Mouse (Mus musculus): ENCODE measurements at regions not wholly inside any gene's neighbourhood (a gene's known extent, or its start where the extent isn't known, plus 50 kb on each side); places are given as distances from the start of the nearest gene placed in this dataset.

GRCm38 (mm10) chr17:15285399-15286043 lies 91.2 kb downstream of the Dll1 start:
- Histone ChIP-seq H3K36me3 (no peaks in the 10 kb centered on the region), H3K4me1 (replicated peaks) (peaks cover 25% of the 10 kb centered on the region), H3K27ac (ENCODE audit: poor library complexity, severe bottlenecking) (peak overlapping the region; percentile 89), H3K9ac (0 out of 2 replicates have a peak overlapping the region, but pooled peaks have one; percentile 29), H3K4me2 (peak overlapping the region; percentile 51), H3K27me3 (replicated peaks) (no peaks in the 10 kb centered on the region), H3K4me3 (peak overlapping the region; percentile 10; the same call in 1 of the 2 replicates), H3K9me3 (replicated peaks) (no peaks in the 10 kb centered on the region)
- peak; percentile 89 for ATAC-seq (ENCODE audit: insufficient number of reproducible peaks, low FRiP score)
- 34% methylated on average over 7 of the region's 7 CpGs for WGBS

GRCm38 (mm10) chr17:15269905-15270304 lies 106.8 kb downstream of the Dll1 start:
- no peaks in the 10 kb centered on the region for H3K36me3 ChIP-seq
- no peaks in the 10 kb centered on the region for H3K27me3 ChIP-seq (replicated peaks)
- H3K9ac ChIP-seq: no peak overlapping the region
- no peak overlapping the region for H3K4me2 ChIP-seq
- 70% methylated on average over 6 of the region's 6 CpGs for WGBS
- peaks cover 8% of the 10 kb centered on the region; the same call in 1 of the 2 replicates for H3K4me1 ChIP-seq (replicated peaks)
- no peak overlapping the region for H3K27ac ChIP-seq (ENCODE audit: poor library complexity, severe bottlenecking)
- no peaks in the 10 kb centered on the region for H3K9me3 ChIP-seq (replicated peaks)
- ATAC-seq (ENCODE audit: insufficient number of reproducible peaks, low FRiP score): no peak
- H3K4me3 ChIP-seq: no peak overlapping the region

DNA sequence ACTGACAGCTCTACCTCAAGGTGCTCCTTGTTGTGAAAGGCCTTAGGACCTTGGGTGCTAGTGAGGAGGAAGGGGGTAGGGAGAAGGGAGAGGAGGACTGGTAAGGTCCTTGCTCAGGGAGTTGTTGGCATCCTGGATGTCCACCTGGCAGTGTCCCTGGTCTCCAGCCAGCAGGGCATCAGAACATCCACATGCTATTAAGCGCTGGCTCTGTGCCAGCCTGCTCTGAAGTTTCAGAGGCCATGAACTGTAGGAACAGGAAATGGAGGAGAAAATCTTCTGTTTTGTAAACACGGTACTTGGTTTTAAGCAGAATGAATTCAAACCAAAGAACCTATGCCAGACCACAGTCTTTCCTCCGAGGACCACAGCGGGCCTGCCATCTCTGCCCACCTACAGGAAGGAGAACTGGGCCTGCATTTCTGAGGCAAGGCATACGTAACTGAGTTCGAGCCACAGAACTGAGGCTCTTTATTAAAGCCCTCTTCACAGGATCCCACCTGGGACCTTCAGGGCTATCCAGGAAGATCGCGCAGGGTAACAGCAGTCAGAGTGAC lies 107.5 kb downstream of the Dll1 start:
- WGBS: 70% methylated on average over 8 of the region's 8 CpGs
- Histone ChIP-seq H3K4me1 (replicated peaks) (peaks cover 8% of the 10 kb centered on the region; the same call in 1 of the 2 replicates), H3K9me3 (replicated peaks) (no peaks in the 10 kb centered on the region), H3K36me3 (no peaks in the 10 kb centered on the region), H3K27me3 (replicated peaks) (no peaks in the 10 kb centered on the region), H3K4me2 (no peak overlapping the region), H3K9ac (no peak overlapping the region), H3K27ac (ENCODE audit: poor library complexity, severe bottlenecking) (no peak overlapping the region; the same call in 1 of the 2 replicates), H3K4me3 (no peak overlapping the region)
- ATAC-seq (ENCODE audit: insufficient number of reproducible peaks, low FRiP score): no peak

GRCm38 (mm10) chr17:15267721-15268120 lies 109.0 kb downstream of the Dll1 start:
- no peak for ATAC-seq (ENCODE audit: insufficient number of reproducible peaks, low FRiP score)
- WGBS: 57% methylated on average over 7 of the region's 7 CpGs
- Histone ChIP-seq H3K4me3 (no peak overlapping the region), H3K9me3 (replicated peaks) (no peaks in the 10 kb centered on the region), H3K9ac (no peak overlapping the region), H3K27me3 (replicated peaks) (no peaks in the 10 kb centered on the region), H3K27ac (ENCODE audit: poor library complexity, severe bottlenecking) (no peak overlapping the region), H3K4me2 (no peak overlapping the region), H3K4me1 (replicated peaks) (peaks cover 8% of the 10 kb centered on the region; the same call in 1 of the 2 replicates), H3K36me3 (no peaks in the 10 kb centered on the region)

- Histone ChIP-seq H3K4me2 (no peak overlapping the region), H3K9me3 (replicated peaks) (no peaks in the 10 kb centered on the region), H3K4me3 (no peak overlapping the region), H3K36me3 (no peaks in the 10 kb centered on the region), H3K27ac (ENCODE audit: poor library complexity, severe bottlenecking) (no peak overlapping the region), H3K27me3 (replicated peaks) (peaks cover 7% of the 10 kb centered on the region; the same call in 1 of the 2 replicates), H3K9ac (no peak overlapping the region), H3K4me1 (replicated peaks) (peaks cover 16% of the 10 kb centered on the region)
- no peak for ATAC-seq (ENCODE audit: insufficient number of reproducible peaks, low FRiP score)
- 69% methylated on average over 11 of the region's 11 CpGs for WGBS
Measured at GRCm38 (mm10) chr17:15259427-15260101, 117.1 kb downstream of the Dll1 start.

GRCm38 (mm10) chr17:15255874-15256273 lies 120.8 kb downstream of the Dll1 start:
- no peaks in the 10 kb centered on the region for H3K9me3 ChIP-seq (replicated peaks)
- no peak overlapping the region for H3K4me2 ChIP-seq
- peaks cover 7% of the 10 kb centered on the region; the same call in 1 of the 2 replicates for H3K27me3 ChIP-seq (replicated peaks)
- no peak for ATAC-seq (ENCODE audit: insufficient number of reproducible peaks, low FRiP score)
- no peak overlapping the region for H3K9ac ChIP-seq
- 75% methylated on average over 2 of the region's 2 CpGs for WGBS
- H3K36me3 ChIP-seq: no peaks in the 10 kb centered on the region
- no peak overlapping the region for H3K27ac ChIP-seq (ENCODE audit: poor library complexity, severe bottlenecking)
- H3K4me1 ChIP-seq (replicated peaks): peaks cover 16% of the 10 kb centered on the region
- H3K4me3 ChIP-seq: no peak overlapping the region

- ATAC-seq (ENCODE audit: insufficient number of reproducible peaks, low FRiP score): peak; percentile 22; the same call in 1 of the 2 replicates
- peaks cover 7% of the 10 kb centered on the region; the same call in 1 of the 2 replicates for H3K27me3 ChIP-seq (replicated peaks)
- 82% methylated on average over 4 of the region's 4 CpGs for WGBS
- no peak overlapping the region for H3K27ac ChIP-seq (ENCODE audit: poor library complexity, severe bottlenecking)
- no peaks in the 10 kb centered on the region for H3K4me1 ChIP-seq (replicated peaks)
- no peak overlapping the region for H3K9ac ChIP-seq
- H3K36me3 ChIP-seq: no peaks in the 10 kb centered on the region
- no peak overlapping the region for H3K4me3 ChIP-seq
- H3K4me2 ChIP-seq: no peak overlapping the region
- no peaks in the 10 kb centered on the region for H3K9me3 ChIP-seq (replicated peaks)
Measured at GRCm38 (mm10) chr17:15253785-15254184, 122.9 kb downstream of the Dll1 start.

DNA sequence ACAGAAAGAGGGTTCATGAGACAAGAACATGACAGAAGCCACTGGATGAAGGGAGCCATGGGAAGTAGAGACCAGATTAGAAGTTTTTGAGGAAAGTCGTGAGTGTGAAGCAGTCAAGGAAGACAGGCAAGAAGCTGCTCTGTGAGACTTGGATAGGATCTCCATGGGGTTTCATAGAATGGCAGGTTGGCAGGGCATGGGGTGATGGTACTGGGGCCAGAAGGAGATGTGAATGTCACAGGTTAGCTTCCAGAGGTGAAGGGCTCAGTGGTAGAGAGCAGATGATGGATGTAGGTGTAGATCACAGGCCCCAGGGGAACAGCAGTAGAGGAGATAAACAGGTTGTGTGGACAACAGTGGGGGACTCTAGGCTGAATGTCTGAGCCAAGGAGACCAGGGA lies 123.4 kb downstream of the Dll1 start:
- 83% methylated on average over 1 of the region's 1 CpGs for WGBS

DNA sequence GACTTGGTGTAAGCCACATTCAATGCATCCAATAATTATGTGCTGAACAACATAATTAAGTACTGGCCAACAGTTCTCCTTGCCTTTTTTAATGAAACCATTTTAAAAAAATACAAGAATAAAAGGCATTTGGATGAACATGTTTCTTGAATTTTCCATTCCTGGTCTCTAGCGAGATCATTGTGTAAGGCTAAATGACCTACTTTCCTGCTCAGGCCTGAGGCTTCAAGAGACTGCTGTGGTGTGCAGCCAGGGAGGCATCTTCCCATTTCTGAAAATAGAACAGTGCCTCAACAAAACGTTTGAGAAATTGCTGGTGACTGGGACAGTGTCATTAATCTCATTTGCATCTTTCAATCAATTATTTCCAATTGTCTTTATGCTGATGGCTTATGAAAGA lies 124.5 kb downstream of the Dll1 start:
- Histone ChIP-seq H3K27me3 (replicated peaks) (peaks cover 6% of the 10 kb centered on the region; the same call in 1 of the 2 replicates), H3K4me1 (replicated peaks) (peaks cover 6% of the 10 kb centered on the region), H3K9ac (no peak overlapping the region), H3K4me2 (no peak overlapping the region), H3K36me3 (no peaks in the 10 kb centered on the region), H3K9me3 (replicated peaks) (no peaks in the 10 kb centered on the region), H3K4me3 (no peak overlapping the region), H3K27ac (ENCODE audit: poor library complexity, severe bottlenecking) (no peak overlapping the region)
- WGBS: 56% methylated on average over 2 of the region's 2 CpGs
- no peak for ATAC-seq (ENCODE audit: insufficient number of reproducible peaks, low FRiP score)

More for the DNA sequence above, 123.4 kb downstream of the Dll1 start:
- H3K9ac ChIP-seq: no peak overlapping the region
- H3K9me3 ChIP-seq (replicated peaks): no peaks in the 10 kb centered on the region
- no peaks in the 10 kb centered on the region for H3K4me1 ChIP-seq (replicated peaks)
- no peak for ATAC-seq (ENCODE audit: insufficient number of reproducible peaks, low FRiP score)
- no peaks in the 10 kb centered on the region for H3K36me3 ChIP-seq
- no peak overlapping the region for H3K4me3 ChIP-seq
- H3K27me3 ChIP-seq (replicated peaks): peaks cover 7% of the 10 kb centered on the region; the same call in 1 of the 2 replicates
- H3K4me2 ChIP-seq: no peak overlapping the region
- H3K27ac ChIP-seq (ENCODE audit: poor library complexity, severe bottlenecking): no peak overlapping the region

- H3K27ac ChIP-seq (ENCODE audit: poor library complexity, severe bottlenecking): no peak overlapping the region
- no peak overlapping the region for H3K4me3 ChIP-seq
- no peak overlapping the region for H3K4me2 ChIP-seq
- no peak for ATAC-seq (ENCODE audit: insufficient number of reproducible peaks, low FRiP score)
- H3K36me3 ChIP-seq: no peaks in the 10 kb centered on the region
- no peak overlapping the region for H3K9ac ChIP-seq
- 57% methylated on average over 1 of the region's 1 CpGs for WGBS
- H3K4me1 ChIP-seq (replicated peaks): peaks cover 6% of the 10 kb centered on the region
- peaks cover 4% of the 10 kb centered on the region; the same call in 1 of the 2 replicates for H3K27me3 ChIP-seq (replicated peaks)
- H3K9me3 ChIP-seq (replicated peaks): no peaks in the 10 kb centered on the region
Measured at GRCm38 (mm10) chr17:15251641-15252040, 125.0 kb downstream of the Dll1 start.

GRCm38 (mm10) chr17:15248417-15248791 lies 128.3 kb downstream of the Dll1 start:
- 0 out of 2 replicates have a peak overlapping the region, but pooled peaks have one; percentile 25 for H3K9ac ChIP-seq
- no peak overlapping the region for H3K4me3 ChIP-seq
- ATAC-seq (ENCODE audit: insufficient number of reproducible peaks, low FRiP score): no peak
- 0 out of 2 replicates have a peak, but pooled peaks cover 5% of the 10 kb centered on the region for H3K27me3 ChIP-seq (replicated peaks)
- 49% methylated on average over 4 of the region's 4 CpGs for WGBS
- H3K9me3 ChIP-seq (replicated peaks): no peaks in the 10 kb centered on the region
- no peak overlapping the region for H3K27ac ChIP-seq (ENCODE audit: poor library complexity, severe bottlenecking)
- H3K4me2 ChIP-seq: no peak overlapping the region; the same call in 1 of the 2 replicates
- H3K36me3 ChIP-seq: no peaks in the 10 kb centered on the region
- H3K4me1 ChIP-seq (replicated peaks): peaks cover 6% of the 10 kb centered on the region
